Mouse (Mus musculus) frontal cortex, postnatal 14 days (tissue): Measurements from ENCODE around the gene Abi3bp.

Experiments
- DNase-seq, 2 experiments: peaks; one replicate each; pipeline ENCODE4 v3.0.0; 2022; ENCODE audit warnings: low spot score in 2 of 2

Abi3bp gene

DNA sequence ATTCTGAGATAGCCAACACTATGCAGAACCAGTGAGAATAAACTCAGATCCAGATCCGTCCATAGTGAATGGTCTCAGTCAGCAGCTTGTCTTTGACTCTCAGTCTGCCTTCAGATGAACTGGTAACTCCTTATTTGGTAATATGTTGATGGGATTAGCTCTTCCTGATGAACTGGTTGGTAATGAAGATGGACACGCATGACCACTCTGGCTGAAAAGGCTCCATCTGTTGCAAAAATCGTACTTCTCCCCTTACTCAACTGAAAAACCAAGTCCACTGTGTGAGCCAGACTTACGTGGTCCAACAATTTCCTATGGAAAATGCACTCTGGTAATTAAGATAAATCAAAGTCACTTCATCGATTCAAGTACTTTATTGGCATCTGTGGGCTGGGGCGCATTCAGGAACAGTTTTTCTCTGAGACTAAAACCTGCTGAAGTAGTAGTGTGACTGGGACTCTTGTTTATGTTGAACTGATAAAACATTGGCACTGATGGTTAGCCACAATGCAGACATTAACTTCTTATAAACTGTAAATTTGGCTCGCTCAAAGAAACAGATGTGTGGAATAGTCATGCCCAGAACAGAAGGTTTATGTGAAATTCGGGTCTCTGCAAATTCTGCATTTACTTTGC, 203.4 kb downstream of the Abi3bp start:
- DNase-seq = no peak

- DNase-seq = no peak
These were observed 209.1 kb downstream of the Abi3bp start for GRCm38 (mm10) chr16:56686747-56687146.

GRCm38 (mm10) chr16:56690715-56691114, 213.0 kb downstream of the Abi3bp start:
- DNase-seq = no peak

- no peak for DNase-seq
These were observed 218.8 kb downstream of the Abi3bp start for GRCm38 (mm10) chr16:56696448-56696847.

DNA sequence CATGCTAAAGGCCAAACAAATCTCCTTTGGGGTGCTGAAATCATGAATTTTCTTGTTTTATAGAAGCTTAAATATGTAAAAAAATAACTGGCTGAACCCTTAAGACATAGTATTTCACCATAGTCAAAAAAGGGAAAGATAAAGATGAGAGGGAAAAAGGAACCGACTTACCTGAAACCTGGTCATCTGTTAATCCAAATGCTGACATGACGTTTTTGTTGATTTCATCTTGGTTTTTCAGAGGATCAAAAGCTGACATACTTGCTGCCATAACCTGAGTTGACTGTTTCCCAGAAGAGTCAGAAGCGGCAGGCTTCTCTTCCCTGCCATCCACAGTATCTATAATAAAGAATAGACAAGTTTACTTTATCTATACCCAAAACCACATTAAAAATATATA, 223.2 kb downstream of the Abi3bp start:
- DNase-seq = no peak

DNA sequence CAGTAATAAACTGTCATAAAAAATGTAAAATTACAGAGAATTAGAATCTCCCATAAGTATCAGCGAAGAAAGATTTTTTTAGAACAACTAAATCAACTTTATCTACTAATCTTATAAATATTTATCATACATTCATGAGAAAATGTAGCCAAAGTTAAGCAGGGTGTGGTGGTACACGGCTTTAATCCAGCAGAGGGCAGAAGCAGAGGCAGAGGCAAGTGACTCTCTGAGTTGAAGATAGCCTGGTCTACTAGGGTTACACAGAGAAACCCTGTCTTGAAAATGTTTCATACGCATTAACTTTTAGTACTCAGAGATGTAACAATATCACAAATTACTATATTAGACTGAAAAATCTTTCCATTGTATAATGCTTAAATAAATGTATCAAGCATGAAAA, 228.1 kb downstream of the Abi3bp start:
- DNase-seq = no peak

DNA sequence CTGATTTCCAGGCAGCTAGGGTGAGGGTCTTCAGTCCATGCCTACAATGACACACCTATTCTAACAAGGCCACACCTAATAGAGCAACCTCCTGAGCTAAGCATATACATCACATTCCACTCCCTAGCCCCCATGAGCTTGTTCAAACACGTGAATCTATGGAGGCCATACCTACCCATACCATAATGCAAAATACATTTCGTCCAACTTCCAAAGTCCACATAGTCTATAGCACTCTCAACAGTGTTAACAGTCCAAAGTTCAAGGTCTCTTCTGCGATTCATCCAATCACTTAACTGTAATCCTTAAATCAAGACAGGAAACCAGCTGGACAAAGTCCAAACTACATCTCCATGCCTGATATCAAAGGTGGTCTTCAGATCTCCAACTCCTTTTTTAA, 232.4 kb downstream of the Abi3bp start:
- no peak for DNase-seq

GRCm38 (mm10) chr16:56715608-56716007, 237.9 kb downstream of the Abi3bp start:
- no peak for DNase-seq

- peak; percentile 14 to 23 for DNase-seq
These were observed 239.0 kb downstream of the Abi3bp start for GRCm38 (mm10) chr16:56716557-56717179.

DNA sequence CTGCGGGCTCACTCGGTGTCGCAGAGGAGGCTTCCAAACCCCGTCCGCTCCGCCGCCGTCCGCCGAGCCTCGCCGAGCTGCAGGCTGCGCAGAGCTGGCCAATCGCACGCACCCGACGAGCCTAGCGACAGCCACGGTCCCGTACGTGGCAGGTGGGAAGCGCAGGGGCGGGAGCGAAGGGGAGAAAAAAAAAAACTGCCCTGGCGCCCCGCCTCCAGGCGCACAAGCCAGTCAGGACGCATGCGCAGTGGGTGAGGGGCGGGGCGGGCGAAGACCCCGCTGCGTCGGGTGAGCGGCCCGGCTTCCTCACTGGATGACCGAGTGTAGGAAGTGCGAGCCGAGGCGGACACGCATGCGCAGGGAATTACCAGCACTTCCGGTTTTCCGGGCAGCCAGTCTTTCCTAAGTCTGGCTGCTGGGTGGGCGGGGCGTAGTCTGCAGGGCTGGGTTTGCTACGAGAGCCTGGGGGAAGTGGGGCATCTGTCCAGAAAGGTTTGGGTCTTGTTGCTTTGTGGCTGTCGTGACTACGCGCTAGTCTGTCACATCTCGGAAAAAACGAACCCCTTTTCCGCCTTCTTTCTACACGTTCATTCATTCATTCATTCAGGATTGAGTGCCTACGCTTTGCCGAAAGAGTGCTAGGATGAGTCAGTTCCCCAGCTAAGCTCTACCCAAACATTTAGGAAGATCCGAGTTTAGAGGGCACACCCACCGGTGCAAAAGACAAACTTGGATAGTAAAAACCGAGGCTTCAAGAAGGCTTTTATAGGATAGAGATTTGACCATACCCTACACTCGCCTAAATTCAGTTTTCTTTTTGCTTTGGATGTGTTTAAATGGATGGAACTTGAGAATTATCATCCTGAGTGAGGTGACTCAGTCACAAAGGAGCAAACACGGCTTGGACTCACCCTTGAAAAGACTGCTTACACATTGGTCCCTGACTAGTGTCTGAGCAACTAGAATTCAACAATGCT, 239.8 kb downstream of the Abi3bp start, which contains the start of gene Tfg:
TSS of gene Tfg (minus strand) at position 227 of the 977 bp plus-strand sequence.
- peak; percentile 98 for DNase-seq

GRCm38 (mm10) chr16:56719031-56719430, 241.4 kb downstream of the Abi3bp start:
- DNase-seq = no peak

DNA sequence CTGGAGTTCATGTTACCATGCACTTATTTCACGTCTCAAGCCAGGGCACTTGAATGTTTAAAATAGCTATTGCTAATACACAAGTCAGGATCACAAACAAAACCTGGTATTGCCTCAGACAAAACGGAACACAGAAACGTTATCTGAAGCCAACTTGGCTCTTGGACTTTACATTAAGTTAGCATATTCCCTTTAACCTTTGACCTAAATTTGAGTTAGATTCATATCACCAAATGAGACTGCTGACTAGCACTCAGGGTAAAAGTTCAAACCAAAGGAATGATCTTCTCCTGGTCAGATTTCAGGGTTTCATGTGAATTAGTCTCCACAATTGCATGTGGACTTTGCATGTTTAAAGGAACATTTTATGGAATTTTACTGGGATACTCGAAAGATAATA, 244.7 kb downstream of the Abi3bp start:
- DNase-seq = no peak

GRCm38 (mm10) chr16:56724927-56725326, 247.2 kb downstream of the Abi3bp start:
- no peak for DNase-seq

DNA sequence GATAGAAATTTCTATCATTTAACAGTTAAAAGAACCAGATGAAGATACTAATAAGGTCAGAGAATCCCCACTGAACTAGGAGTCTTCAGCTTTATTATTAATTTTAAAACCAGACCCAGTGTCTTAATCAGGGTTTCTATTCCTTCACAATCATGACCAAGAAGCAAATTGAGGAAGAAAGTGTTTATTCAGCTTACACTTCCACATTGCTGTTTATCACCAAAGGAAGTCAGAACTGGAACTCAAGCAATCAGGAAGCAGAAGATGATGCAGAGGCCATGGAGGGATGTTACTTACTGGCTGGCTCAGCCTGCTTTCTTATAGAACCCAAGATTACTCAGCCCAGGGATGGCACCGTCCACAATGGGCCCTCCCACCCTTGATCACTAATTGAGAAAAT, 251.4 kb downstream of the Abi3bp start:
- DNase-seq = no peak
